Comparison of ENCODE assay signal across 8 mouse cellular contexts in genomic region chr7:80199851-80200587, GRCm38 (mm10). TPM values are rescaled to one million over a fixed set of nuclear protein-coding genes. Genes with fewer than 3 reads are reported as not detected.
A peak's percentile ranks its signal among the peaks of the same experiment; 100 is the strongest.
DNase-seq lines count a peak whose midpoint lies in the region; ATAC-seq and TF ChIP-seq lines count a peak whose summit lies in the region.
"Had no signal": no experiment of that assay in that cellular context is flagged by ENCODE, and none has a peak within 500 bp of the region (broad histone marks: within the 10 kb centered on the region; RNA-seq: fewer than 3 reads in every experiment).

No protein-coding gene starts in this region.

- no peak for TF ChIP-seq CTCF in CH12.LX (conservative IDR thresholded peaks at IDR 0.05 in 1 of 2, IDR thresholded peaks at IDR 0.05 in 1 of 2; ENCODE audit: low read depth in 2 of 2, low read length in 2 of 2)
- no peak for TF ChIP-seq CTCF in ES-Bruce4 (IDR thresholded peaks at IDR 0.05; ENCODE audit: low read depth, low read length)
- TF ChIP-seq CTCF in forebrain, postnatal 0 days (IDR thresholded peaks at IDR 0.05; ENCODE audit: low read depth) = no peak

- 81% methylated on average over 11 of the region's 11 CpGs for WGBS in forebrain, postnatal 0 days
- WGBS in liver, embryonic 15.5 days (ENCODE audit: insufficient replicate concordance) = 66% methylated on average over 11 of the region's 11 CpGs

- H3K36me3 ChIP-seq in CH12.LX (replicated peaks in 1 of 2; ENCODE audit: control insufficient read depth in 1 of 2, insufficient read depth in 1 of 2, low read length in 1 of 2) (peaks cover 4 to 7% of the 10 kb centered on the region in 2 experiments), ES-Bruce4 (ENCODE audit: control insufficient read depth, insufficient read depth, low read length, poor library complexity, severe bottlenecking) (peaks cover 13% of the 10 kb centered on the region; the same call in 1 of the 2 replicates)
- H3K36me3 ChIP-seq in forebrain, postnatal 0 days (ENCODE audit: insufficient read depth) = 0 out of 2 replicates have a peak, but pooled peaks cover 6% of the 10 kb centered on the region
- peaks cover 44% of the 10 kb centered on the region for H3K36me3 ChIP-seq in liver, embryonic 15.5 days (replicated peaks)

- H3K4me1 ChIP-seq in CH12.LX (ENCODE audit: control insufficient read depth in 1 of 2, insufficient read depth in 2 of 2) = peaks cover 37 to 79% of the 10 kb centered on the region in 2 experiments
- peaks cover 6% of the 10 kb centered on the region for H3K4me1 ChIP-seq in ES-Bruce4 (ENCODE audit: control insufficient read depth, insufficient read depth, low read length)
- H3K4me1 ChIP-seq in forebrain, postnatal 0 days (ENCODE audit: insufficient read depth) = peaks cover 27% of the 10 kb centered on the region
- H3K4me1 ChIP-seq in liver, embryonic 15.5 days (replicated peaks) = peaks cover 92% of the 10 kb centered on the region

- TF ChIP-seq POLR2A in CH12.LX (IDR thresholded peaks at IDR 0.05; ENCODE audit: low read depth, low read length) (no peak), ES-Bruce4 (IDR thresholded peaks at IDR 0.05; ENCODE audit: insufficient read depth, low read length) (no peak)

- no peak for DNase-seq in CH12.LX (ENCODE audit: extremely low read depth)
- DNase-seq in forebrain, postnatal 0 days = no peak
- DNase-seq in urinary bladder, adult 18-20 months (ENCODE audit: low spot score in 2 of 2) = no peak
- no peak for DNase-seq in layer of hippocampus, adult 11-12 months (ENCODE audit: low spot score)
- DNase-seq in embryo, embryonic 11 days = no peak
- DNase-seq: heart, adult 18-20 months had no signal

- dilution Hi-C loops in CH12.LX (cut with MboI; ENCODE audit: extremely low pct_ligation_motif_present, extremely low pct_unique_long_range_greater_than_20kb, low sequenced_read_pairs) = no loop called here

- H3K4me2 ChIP-seq in CH12.LX (ENCODE audit: insufficient read depth, low read depth, poor library complexity, severe bottlenecking) = peak overlapping the region; percentile 90
- peak overlapping the region; percentile 80 for H3K4me2 ChIP-seq in forebrain, postnatal 0 days (ENCODE audit: low read depth)
- H3K4me2 ChIP-seq in liver, embryonic 15.5 days = peak overlapping the region; percentile 91

- peaks cover 3% of the 10 kb centered on the region for H3K27me3 ChIP-seq in CH12.LX (replicated peaks)
- H3K27me3 ChIP-seq in ES-Bruce4 (ENCODE audit: control insufficient read depth, insufficient read depth, low read length, poor library complexity, severe bottlenecking) = no peaks in the 10 kb centered on the region
- H3K27me3 ChIP-seq in forebrain, postnatal 0 days (ENCODE audit: insufficient read depth, low read length) = no peaks in the 10 kb centered on the region
- no peaks in the 10 kb centered on the region for H3K27me3 ChIP-seq in liver, embryonic 15.5 days

- ATAC-seq in forebrain, postnatal 0 days = no peak
- ATAC-seq in liver, embryonic 15.5 days (ENCODE audit: insufficient read depth) = no peak

- in situ Hi-C loops in CH12.LX (cut with MboI; ENCODE audit: low pct_ligation_motif_present, low pct_unique_long_range_greater_than_20kb, low sequenced_read_pairs) = loop anchor here (5.0 kb wide), 1 partner anchor 38 kb away; no protein-coding TSS in a partner anchor

- H3K9me3 ChIP-seq in CH12.LX (replicated peaks; ENCODE audit: low read length) (no peaks in the 10 kb centered on the region), ES-Bruce4 (replicated peaks; ENCODE audit: control insufficient read depth, insufficient read depth, low read length, poor library complexity, severe bottlenecking) (no peaks in the 10 kb centered on the region)
- no peaks in the 10 kb centered on the region for H3K9me3 ChIP-seq in forebrain, postnatal 0 days (ENCODE audit: low read length)
- no peaks in the 10 kb centered on the region for H3K9me3 ChIP-seq in liver, embryonic 15.5 days (replicated peaks)

- H3K79me2 ChIP-seq in CH12.LX (replicated peaks; ENCODE audit: control insufficient read depth, extremely low read depth, insufficient read depth, poor library complexity, severe bottlenecking) = peaks cover 45% of the 10 kb centered on the region

- TF ChIP-seq EP300 in CH12.LX (IDR thresholded peaks at IDR 0.05; ENCODE audit: low read length) = no peak
- peak; percentile 65; the same call in 1 of the 2 replicates for TF ChIP-seq EP300 in ES-Bruce4 (IDR thresholded peaks at IDR 0.05; ENCODE audit: insufficient read depth, low read depth, low read length)

- no peak for TF ChIP-seq RAD21 in CH12.LX (IDR thresholded peaks at IDR 0.05; ENCODE audit: low read depth, low read length)

- H3K4me3 ChIP-seq in CH12.LX (replicated peaks in 1 of 3; ENCODE audit: low read depth in 2 of 3, low read length in 2 of 3, poor library complexity in 1 of 3) (peak overlapping the region; percentile 10 to 91 (median 85)), ES-Bruce4 (ENCODE audit: low read depth, low read length) (peak overlapping the region; percentile 20)
- 0 out of 2 replicates have a peak overlapping the region, but pooled peaks have one; percentile 84 for H3K4me3 ChIP-seq in forebrain, postnatal 0 days (ENCODE audit: low read depth, low read length)
- H3K4me3 ChIP-seq in liver, embryonic 15.5 days (replicated peaks) = peak overlapping the region; percentile 91

- H3K27ac ChIP-seq in CH12.LX (ENCODE audit: insufficient read depth, low read depth) (peak overlapping the region; percentile 16; the same call in 1 of the 2 replicates), ES-Bruce4 (ENCODE audit: insufficient read depth, low read length) (peak overlapping the region; percentile 49)
- H3K27ac ChIP-seq in forebrain, postnatal 0 days (ENCODE audit: low read depth, low read length) = no peak overlapping the region
- H3K27ac ChIP-seq in liver, embryonic 15.5 days (replicated peaks) = peak overlapping the region; percentile 100

- H3K9ac ChIP-seq in CH12.LX (ENCODE audit: insufficient read depth, low read depth) (peak overlapping the region; percentile 69), ES-Bruce4 (ENCODE audit: low read depth, poor library complexity, severe bottlenecking) (no peak overlapping the region)
- H3K9ac ChIP-seq in forebrain, postnatal 0 days = peak overlapping the region; percentile 90; the same call in 1 of the 2 replicates
- peak overlapping the region; percentile 97 for H3K9ac ChIP-seq in liver, embryonic 15.5 days

TF ChIP-seq in CH12.LX, 34 proteins besides CTCF, POLR2A, EP300 and RAD21:
- TF ChIP-seq MYC (IDR thresholded peaks at IDR 0.05; ENCODE audit: low read depth, low read length) (no peak), KAT2A (IDR thresholded peaks at IDR 0.05; ENCODE audit: insufficient replicate concordance, low read length) (no peak), ZNF384 (IDR thresholded peaks at IDR 0.05; ENCODE audit: low read depth, low read length) (no peak), SMC3 (IDR thresholded peaks at IDR 0.05; ENCODE audit: low read depth, low read length) (no peak), TCF12 (IDR thresholded peaks at IDR 0.05; ENCODE audit: low read depth, low read length) (no peak), UBTF (IDR thresholded peaks at IDR 0.05; ENCODE audit: low read depth, low read length) (0 out of 2 replicates have a peak, but pooled peaks have one; percentile 26), CHD1 (IDR thresholded peaks at IDR 0.05; ENCODE audit: low read depth, low read length) (peak; percentile 20; the same call in 1 of the 2 replicates)

RNA-seq across cellular contexts. Expression of gene Sema4b, which starts 13.4 kb away (rescaled TPM):
- total RNA-seq in CH12.LX (2012; rRNA removed) (8.6 and 9.4 TPM in 2 replicates), CH12.LX (2014; rRNA removed) (1.3 and 1.5 TPM in 2 replicates)
- polyA plus RNA-seq in CH12.LX (2012; ENCODE audit: insufficient read length, low read depth) (5.2 and 6.7 TPM in 2 replicates), ES-Bruce4 (2011; ENCODE audit: insufficient read depth, insufficient read length, low read depth, missing spikeins) (27.1 and 29.0 TPM in 2 replicates)
- total RNA-seq in forebrain, postnatal 0 days (2014; rRNA removed) = 24.5 and 35.6 TPM in 2 replicates
- polyA plus RNA-seq in forebrain, postnatal 0 days (2015; fragmentation: Nextera tagmentation; extraction: Ambion mirVana) = 17.0 and 22.4 TPM in 2 replicates
- polyA plus RNA-seq in liver, embryonic 15.5 days (2015; fragmentation: Nextera tagmentation; extraction: Ambion mirVana) = 15.2 and 15.5 TPM in 2 replicates

RNA-seq across cellular contexts. Expression of gene Cib1, which starts 32.6 kb away (rescaled TPM):
- total RNA-seq in CH12.LX (2012; rRNA removed) (69.6 and 73.1 TPM in 2 replicates), CH12.LX (2014; rRNA removed) (29.1 and 29.5 TPM in 2 replicates)
- polyA plus RNA-seq in CH12.LX (2012; ENCODE audit: insufficient read length, low read depth) (48.1 and 51.8 TPM in 2 replicates), ES-Bruce4 (2011; ENCODE audit: insufficient read depth, insufficient read length, low read depth, missing spikeins) (35.5 and 38.4 TPM in 2 replicates)
- 11.3 and 16.4 TPM in 2 replicates for total RNA-seq in forebrain, postnatal 0 days (2014; rRNA removed)
- polyA plus RNA-seq in forebrain, postnatal 0 days (2015; fragmentation: Nextera tagmentation; extraction: Ambion mirVana) = 29.0 and 29.3 TPM in 2 replicates
- polyA plus RNA-seq in liver, embryonic 15.5 days (2015; fragmentation: Nextera tagmentation; extraction: Ambion mirVana) = 84.7 and 85.0 TPM in 2 replicates

RNA-seq across cellular contexts. Expression of gene Gdpgp1, which starts 32.6 kb away (rescaled TPM):
- 3.6 and 4.2 TPM in 2 replicates for total RNA-seq in CH12.LX (2012; rRNA removed)
- 1.9 and 2.0 TPM in 2 replicates for total RNA-seq in CH12.LX (2014; rRNA removed)
- 2.9 and 3.0 TPM in 2 replicates for polyA plus RNA-seq in CH12.LX (2012; ENCODE audit: insufficient read length, low read depth)
- polyA plus RNA-seq in ES-Bruce4 (2011; ENCODE audit: insufficient read depth, insufficient read length, low read depth, missing spikeins) = 3.3 and 4.3 TPM in 2 replicates
- 4.1 and 5.8 TPM in 2 replicates for total RNA-seq in forebrain, postnatal 0 days (2014; rRNA removed)
- 1.3 and 2.6 TPM in 2 replicates for polyA plus RNA-seq in forebrain, postnatal 0 days (2015; fragmentation: Nextera tagmentation; extraction: Ambion mirVana)
- polyA plus RNA-seq in liver, embryonic 15.5 days (2015; fragmentation: Nextera tagmentation; extraction: Ambion mirVana) = 2.0 and 2.1 TPM in 2 replicates

RNA-seq across cellular contexts. Expression of gene Ttll13, which starts 46.2 kb away (rescaled TPM):
- total RNA-seq in CH12.LX (2012; rRNA removed) = 0.59 TPM in 2 replicates
- total RNA-seq in CH12.LX (2014; rRNA removed) = not detected in 2 replicates
- polyA plus RNA-seq in CH12.LX (2012; ENCODE audit: insufficient read length, low read depth) = 0.55 TPM in 1 of 2 replicates, not detected in the other
- polyA plus RNA-seq in ES-Bruce4 (2011; ENCODE audit: insufficient read depth, insufficient read length, low read depth, missing spikeins) = 0.84 and 1.2 TPM in 2 replicates
- 0.48 and 2.0 TPM in 2 replicates for total RNA-seq in forebrain, postnatal 0 days (2014; rRNA removed)
- 1.4 and 1.5 TPM in 2 replicates for polyA plus RNA-seq in forebrain, postnatal 0 days (2015; fragmentation: Nextera tagmentation; extraction: Ambion mirVana)
- polyA plus RNA-seq in liver, embryonic 15.5 days (2015; fragmentation: Nextera tagmentation; extraction: Ambion mirVana) = 0.16 and 0.20 TPM in 2 replicates

Comparison
In these comparisons a context has a peak if more than half of its experiments do, and no peak if none do; other contexts are left out.
1. H3K4me3 ChIP-seq: peak in every context shown above with its lines; median percentile 91 in liver, embryonic 15.5 days; 85 in CH12.LX; 84 in forebrain, postnatal 0 days; 20 in ES-Bruce4.